Comparison of ENCODE assay signal across 8 mouse cellular contexts in genomic region chr13:107100852-107101325, GRCm38 (mm10).
DNase-seq lines count a peak whose midpoint lies in the region; ATAC-seq lines count a peak whose summit lies in the region.

No protein-coding gene starts in this region.

- peak; percentile 98 for DNase-seq in c-Kit-positive CD71-positive TER-119-positive erythroid progenitor cells, embryonic 14.5 days (ENCODE audit: low spot score)
- peak; percentile 26 for DNase-seq in induced T-regulatory cell, adult 2 months (ENCODE audit: low read depth)
- no peak for DNase-seq in Muller cell, postnatal 12 days (ENCODE audit: inconsistent ontology term)
- no peak for DNase-seq in neural tube, embryonic 10.5 days (ENCODE audit: extremely low spot score, low spot score)
- DNase-seq in cerebellum, adult 8-10 months: no peak
- DNase-seq in frontal cortex, postnatal 25 days (ENCODE audit: low spot score in 2 of 2): no peak

- peak; percentile 16 for ATAC-seq in CD4-positive, CD25-positive, alpha-beta regulatory T cell, adult 4 months
- peak; percentile 41; the same call in 1 of the 2 replicates for ATAC-seq in monocyte, adult 5-6 weeks (replicated peaks; ENCODE audit: insufficient number of reproducible peaks, low FRiP score, low TSS enrichment, poor library complexity, severe bottlenecking)

Comparison
In these comparisons a context has a peak if more than half of its experiments do, and no peak if none do; other contexts are left out.
1. DNase-seq: peak in c-Kit-positive CD71-positive TER-119-positive erythroid progenitor cells, embryonic 14.5 days (single experiment) and induced T-regulatory cell, adult 2 months (single experiment); none in Muller cell, postnatal 12 days (single experiment), neural tube, embryonic 10.5 days (single experiment), cerebellum, adult 8-10 months (single experiment) and frontal cortex, postnatal 25 days (0 of 2).